Mouse (Mus musculus) liver (tissue): Measurements from ENCODE around the gene Pecam1.
A peak's percentile ranks its signal among the peaks of the same experiment; 100 is the strongest.
"Not testable (repeated sequence)": the region's sequence is repeated elsewhere in the genome, so short reads cannot be mapped to it uniquely, and the experiment has no call there.

ENCODE experiments used
- DNase-seq: peaks from one replicate; pipeline ENCODE4 v3.0.0-alpha.2; 2020; ENCODE audit warnings: mixed read lengths

The Pecam1 gene

GRCm38 (mm10) chr11:106622056-106622455 lies 128.4 kb downstream of the Pecam1 start:
- DNase-seq: no peak

GRCm38 (mm10) chr11:106618768-106619167 lies 131.7 kb downstream of the Pecam1 start:
- not testable (repeated sequence) for DNase-seq

GRCm38 (mm10) chr11:106617821-106618580 lies 132.4 kb downstream of the Pecam1 start:
- no peak for DNase-seq

- no peak for DNase-seq
These were observed 134.9 kb downstream of the Pecam1 start for GRCm38 (mm10) chr11:106615561-106615960.

- DNase-seq: no peak
These were observed 136.1 kb downstream of the Pecam1 start for GRCm38 (mm10) chr11:106614339-106614645.

- DNase-seq: peak; percentile 23
These were observed 136.6 kb downstream of the Pecam1 start for GRCm38 (mm10) chr11:106613638-106614338.

- DNase-seq: peak; percentile 99
These were observed 137.3 kb downstream of the Pecam1 start, which contains the start of gene Tex2 for GRCm38 (mm10) chr11:106612961-106613637. Tex2 (minus strand) TSS chr11:106613423.

- DNase-seq: peak; percentile 80
These were observed 138.0 kb downstream of the Pecam1 start for GRCm38 (mm10) chr11:106612209-106612960.

GRCm38 (mm10) chr11:106609731-106610130 lies 140.7 kb downstream of the Pecam1 start:
- no peak for DNase-seq

- no peak for DNase-seq
These were observed 143.1 kb downstream of the Pecam1 start for GRCm38 (mm10) chr11:106607316-106607715.

- no peak for DNase-seq
These were observed 144.4 kb downstream of the Pecam1 start for GRCm38 (mm10) chr11:106606042-106606441.
